Mouse (Mus musculus) small intestine, adult 2 months (tissue): ENCODE measurements around the gene Ccser1.

Experiments
- CTCF ChIP-seq: fragments of 200-500 bp; IDR thresholded peaks from 2 replicates; pipeline ENCODE4 v1.5.1; 2012; ENCODE audit warnings: low read depth, mild to moderate bottlenecking, control low read depth, inconsistent platforms, low read length, moderate library complexity, mixed read lengths; ENCODE audit not compliant: insufficient replicate concordance, insufficient read length; ENCODE audit errors: extremely low read depth
- POLR2A ChIP-seq: fragments of 200-500 bp; IDR thresholded peaks from 2 replicates; pipeline ENCODE4 v1.6.1; 2012; ENCODE audit warnings: low read depth, mild to moderate bottlenecking, control low read depth, inconsistent platforms, low read length, moderate library complexity

- TF ChIP-seq CTCF (no peak), POLR2A (no peak)
Observed at GRCm38 (mm10) chr6:61322328-61322727, 142.2 kb downstream of the Ccser1 start.
